Mouse (Mus musculus): ENCODE results near the gene Zfp831.

Gene Zfp831

DNA sequence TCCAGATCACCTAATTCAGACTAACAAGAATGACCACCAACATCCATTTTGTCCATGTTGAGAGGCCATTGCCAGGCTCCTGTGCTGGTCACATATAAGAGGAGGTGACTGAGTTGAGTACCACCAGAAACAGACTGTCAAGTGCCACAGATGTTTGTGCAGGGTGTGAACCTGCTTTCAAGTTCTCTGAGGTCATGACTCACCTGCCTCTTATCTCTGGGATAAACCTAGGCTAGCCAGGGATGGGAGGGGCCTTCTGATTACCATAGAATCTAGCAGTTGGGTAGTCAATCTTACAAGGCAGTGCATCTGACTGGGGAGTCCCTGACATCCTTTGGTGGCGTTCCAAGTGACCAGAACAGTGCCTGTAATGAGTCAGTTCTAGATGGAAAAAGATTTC lies 103.8 kb downstream of the Zfp831 start:
- no peak for DNase-seq

DNA sequence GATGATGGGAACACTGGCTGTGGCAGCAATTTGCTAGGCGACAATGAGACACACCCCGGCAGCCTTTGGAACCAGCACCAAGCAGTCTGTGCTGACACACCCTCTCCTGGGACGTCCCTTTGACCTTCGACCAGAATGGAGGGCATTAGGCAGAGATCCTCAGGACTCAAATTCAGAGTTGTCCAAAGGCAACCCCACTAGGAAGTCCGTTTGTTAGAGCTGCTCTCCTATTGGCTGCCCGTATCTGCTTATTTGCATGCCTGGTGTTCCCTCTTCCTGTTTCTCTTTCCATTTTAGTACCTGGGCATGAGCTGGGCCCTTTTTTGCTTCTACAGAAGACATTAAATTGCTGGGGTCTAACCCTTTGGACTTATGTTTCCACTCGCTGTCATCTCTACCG lies 105.0 kb downstream of the Zfp831 start:
- DNase-seq, result no peak

GRCm38 (mm10) chr2:174753197-174753596 lies 109.9 kb downstream of the Zfp831 start:
- DNase-seq, result no peak

DNA sequence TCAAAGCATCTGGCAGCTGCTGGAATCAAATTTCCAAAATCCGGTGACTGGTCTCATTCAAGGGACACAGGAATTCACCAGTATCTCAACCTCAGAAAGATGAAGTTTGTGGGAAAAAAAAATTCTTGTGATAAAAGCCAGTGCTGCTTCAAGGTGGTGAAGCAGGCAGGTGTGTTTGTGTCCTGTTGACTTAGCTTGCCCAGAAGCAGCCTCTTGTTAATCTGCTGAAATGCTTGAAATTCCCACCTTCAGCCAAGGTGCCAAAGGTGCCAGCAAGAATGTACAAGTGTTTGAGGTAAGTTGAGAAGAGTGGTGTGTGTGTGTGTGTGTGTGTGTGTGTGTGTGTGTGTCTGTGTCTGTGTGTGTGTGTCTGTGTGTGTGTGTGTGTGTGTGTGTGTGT lies 110.9 kb downstream of the Zfp831 start:
- DNase-seq, result no peak

DNA sequence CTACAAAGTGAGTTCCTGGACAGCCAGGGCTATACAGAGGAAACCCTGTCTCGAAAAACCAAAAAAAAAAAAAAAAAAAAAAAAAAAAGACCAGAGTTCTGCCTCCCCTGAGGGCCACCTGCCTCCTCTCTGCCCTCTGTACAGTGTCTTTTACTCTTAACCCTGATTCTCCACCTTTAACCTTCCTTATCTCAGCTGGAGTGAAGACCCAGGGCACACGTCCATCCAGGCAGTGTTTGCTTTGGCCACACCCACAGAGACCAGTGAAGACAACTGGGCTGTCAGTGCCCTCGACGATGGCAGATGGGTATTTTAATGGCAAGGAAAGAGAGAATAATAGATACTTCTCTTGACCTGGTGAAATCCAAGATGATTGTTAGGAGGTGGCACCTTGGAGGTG lies 115.9 kb downstream of the Zfp831 start:
- no peak for DNase-seq

Measured in cerebellum, adult 9-10 months (tissue).